Mouse (Mus musculus) hindbrain, postnatal 0 days (tissue): Measurements from ENCODE around the gene Acvr1. TPM values are rescaled to one million over a fixed set of nuclear protein-coding genes. Genes with fewer than 3 reads are reported as not detected.

Source experiments
- ATAC-seq: fragments of 200-750 bp; cut with Nextera tagmentation; 2 replicates; pipeline ENCODE4 v1.8.0; 2017; ENCODE audit warnings: mild to moderate bottlenecking, moderate TSS enrichment, moderate library complexity
- DNase-seq: peaks from one replicate; pipeline ENCODE4 v3.0.0-alpha.2; 2015; ENCODE audit warnings: low spot score
- H3K27ac ChIP-seq: fragments of 300-500 bp; sonication (generic); 2 replicates; pipeline ENCODE4 v1.5.1; 2014; ENCODE audit warnings: mild to moderate bottlenecking
- H3K27me3 ChIP-seq: fragments of 300-500 bp; sonication (generic); 2 replicates; pipeline ENCODE4 v1.6.1; 2014; ENCODE audit warnings: low read length, mixed read lengths; ENCODE audit not compliant: insufficient read depth
- H3K36me3 ChIP-seq: fragments of 300-500 bp; sonication (generic); 2 replicates; pipeline ENCODE4 v1.6.1; 2014; ENCODE audit warnings: low read length, mixed read lengths; ENCODE audit not compliant: insufficient read depth
- H3K4me1 ChIP-seq: fragments of 300-500 bp; sonication (generic); 2 replicates; pipeline ENCODE4 v1.6.1; 2014; ENCODE audit warnings: antibody characterized with exemption, low read length, mixed read lengths; ENCODE audit not compliant: insufficient read depth
- H3K4me2 ChIP-seq: fragments of 300-500 bp; sonication (generic); 2 replicates; pipeline ENCODE4 v1.6.1; 2014; ENCODE audit warnings: low read depth, mild to moderate bottlenecking, low read length, moderate library complexity, mixed read lengths
- H3K4me3 ChIP-seq: fragments of 300-500 bp; sonication (generic); 2 replicates; pipeline ENCODE4 v1.5.1; 2014; ENCODE audit warnings: low read length
- H3K9ac ChIP-seq: fragments of 300-500 bp; sonication (generic); replicated peaks from 2 replicates; pipeline ENCODE4 v1.6.1; 2014; ENCODE audit warnings: mild to moderate bottlenecking, low read length, moderate library complexity, mixed read lengths
- H3K9me3 ChIP-seq: fragments of 300-500 bp; sonication (generic); 2 replicates; pipeline ENCODE4 v1.6.1; 2016; ENCODE audit warnings: low read length, mixed read lengths
- CTCF ChIP-seq: IDR thresholded peaks from 2 replicates; pipeline ENCODE4 v1.5.1; 2016; ENCODE audit warnings: antibody characterized with exemption, control low read depth, low read depth
- WGBS: fragments of 180-500 bp; shearing (Covaris S2); extraction: QIAGEN DNeasy Blood & Tissue Kit; methylation state at CpG from one replicate; pipeline ENCODE4 v1.1.7; 2014; 5-methylcytosine and 5-hydroxymethylcytosine counted together
- polyA plus RNA-seq: library from polyadenylated mRNA; unstranded; fragments of >200 nt; fragmentation: Nextera tagmentation; extraction: Ambion mirVana; gene quantifications from 2 replicates; pipeline ENCODE4 v1.2.1, GENCODE M21; 2015
- total RNA-seq: library from RNA; depleted of rRNA; stranded (reverse); fragments of >200 nt; gene quantifications from 2 replicates; pipeline ENCODE4 v1.2.3, GENCODE M21; 2014

The Acvr1 gene
- total and polyA plus RNA-seq, 2 experiments from 2014 or later: 4.9 to 12.5 TPM

DNA sequence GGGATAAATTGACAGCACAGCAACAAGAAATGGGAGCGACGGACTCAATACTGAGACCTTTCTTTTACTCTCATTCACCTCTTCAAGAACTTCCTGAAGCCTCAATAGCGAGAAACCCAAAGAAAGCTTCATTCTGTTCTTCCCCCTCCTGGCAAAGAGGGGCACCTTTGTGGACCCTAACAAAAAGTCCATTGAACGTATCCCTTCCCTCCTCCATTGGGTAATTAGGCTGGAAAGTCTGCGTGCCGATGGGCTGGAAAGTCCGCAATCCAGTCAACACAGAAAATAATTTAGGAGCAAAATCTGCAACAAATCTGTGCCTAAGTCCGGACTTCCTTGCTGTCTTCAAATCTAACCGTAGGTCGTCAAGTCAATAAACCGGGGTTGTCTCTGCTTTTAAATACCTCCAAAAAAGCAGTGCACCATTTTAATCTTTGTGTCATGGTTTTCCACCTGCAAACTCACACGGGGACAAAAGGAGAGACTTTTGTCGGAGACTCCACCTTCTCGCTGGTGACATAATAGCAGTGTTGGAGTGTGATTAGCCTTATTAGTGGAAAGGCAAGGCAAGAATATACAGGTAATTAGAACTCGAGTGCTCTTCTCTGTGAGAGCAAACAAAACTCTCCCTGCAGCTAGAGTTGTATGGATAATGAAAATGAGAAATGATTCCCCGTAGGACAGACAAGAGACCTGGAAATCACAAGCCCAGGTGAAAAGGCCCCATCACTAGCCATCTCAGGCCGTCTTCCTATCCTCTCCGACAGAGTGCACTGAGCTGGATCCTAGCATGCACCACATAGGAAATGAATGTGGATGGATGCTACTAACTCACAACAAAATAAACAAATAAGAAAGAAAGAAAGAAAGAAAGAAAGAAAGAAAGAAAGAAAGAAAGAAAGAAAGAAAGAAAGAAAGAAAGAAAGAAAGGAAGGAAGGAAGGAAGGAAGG is 73.0 kb downstream of the Acvr1 start:
- Histone ChIP-seq H3K4me1 (no peaks in the 10 kb centered on the region), H3K9ac (no peak overlapping the region), H3K27ac (no peak overlapping the region), H3K4me2 (no peak overlapping the region), H3K4me3 (no peak overlapping the region), H3K36me3 (no peaks in the 10 kb centered on the region), H3K27me3 (no peaks in the 10 kb centered on the region), H3K9me3 (no peaks in the 10 kb centered on the region)
- ATAC-seq (no peak), DNase-seq (no peak)
- WGBS: 55% methylated on average over 18 of the region's 18 CpGs
- no peak for TF ChIP-seq CTCF

DNA sequence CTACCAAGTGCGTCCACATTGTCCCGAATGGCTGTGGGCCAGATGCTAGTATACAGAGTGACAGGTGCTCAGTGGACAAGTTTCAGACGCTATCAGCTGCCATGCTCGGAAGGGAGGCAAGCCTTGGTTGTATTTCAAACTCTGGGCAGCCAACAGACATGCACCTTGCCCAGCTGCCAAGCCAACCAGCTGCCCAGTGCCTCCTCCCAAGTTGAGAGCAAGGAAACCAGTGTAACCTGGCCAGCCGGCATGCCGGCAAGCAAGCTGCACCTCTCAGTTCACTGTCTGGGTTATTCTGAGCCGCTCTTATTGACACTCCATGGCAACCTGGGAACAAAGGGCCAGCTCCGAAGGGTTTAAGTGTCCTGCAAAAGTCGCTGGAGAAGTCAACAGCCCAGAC is 77.7 kb downstream of the Acvr1 start:
- no peak overlapping the region for H3K27ac ChIP-seq
- H3K4me2 ChIP-seq: no peak overlapping the region
- H3K27me3 ChIP-seq: no peaks in the 10 kb centered on the region
- peaks cover 12% of the 10 kb centered on the region; the same call in 1 of the 2 replicates for H3K4me1 ChIP-seq
- H3K36me3 ChIP-seq: no peaks in the 10 kb centered on the region
- no peak for ATAC-seq
- H3K4me3 ChIP-seq: no peak overlapping the region
- H3K9me3 ChIP-seq: no peaks in the 10 kb centered on the region
- no peak overlapping the region for H3K9ac ChIP-seq
- WGBS: 71% methylated on average over 9 of the region's 9 CpGs
- TF ChIP-seq CTCF: no peak
- DNase-seq: no peak

GRCm38 (mm10) chr2:58488404-58488803 is 78.6 kb downstream of the Acvr1 start:
- peaks cover 16% of the 10 kb centered on the region; the same call in 1 of the 2 replicates for H3K4me1 ChIP-seq
- DNase-seq (no peak), ATAC-seq (no peak)
- H3K9me3 ChIP-seq: no peaks in the 10 kb centered on the region
- no peaks in the 10 kb centered on the region for H3K27me3 ChIP-seq
- WGBS: 96% methylated on average over 8 of the region's 8 CpGs
- TF ChIP-seq CTCF: no peak
- no peak overlapping the region for H3K4me3 ChIP-seq
- H3K4me2 ChIP-seq: no peak overlapping the region
- no peak overlapping the region for H3K9ac ChIP-seq
- no peak overlapping the region for H3K27ac ChIP-seq
- H3K36me3 ChIP-seq: no peaks in the 10 kb centered on the region

- H3K27ac ChIP-seq: no peak overlapping the region
- 65% methylated on average over 3 of the region's 3 CpGs for WGBS
- no peak for ATAC-seq
Measured at GRCm38 (mm10) chr2:58487279-58487560, 79.7 kb downstream of the Acvr1 start.

DNA sequence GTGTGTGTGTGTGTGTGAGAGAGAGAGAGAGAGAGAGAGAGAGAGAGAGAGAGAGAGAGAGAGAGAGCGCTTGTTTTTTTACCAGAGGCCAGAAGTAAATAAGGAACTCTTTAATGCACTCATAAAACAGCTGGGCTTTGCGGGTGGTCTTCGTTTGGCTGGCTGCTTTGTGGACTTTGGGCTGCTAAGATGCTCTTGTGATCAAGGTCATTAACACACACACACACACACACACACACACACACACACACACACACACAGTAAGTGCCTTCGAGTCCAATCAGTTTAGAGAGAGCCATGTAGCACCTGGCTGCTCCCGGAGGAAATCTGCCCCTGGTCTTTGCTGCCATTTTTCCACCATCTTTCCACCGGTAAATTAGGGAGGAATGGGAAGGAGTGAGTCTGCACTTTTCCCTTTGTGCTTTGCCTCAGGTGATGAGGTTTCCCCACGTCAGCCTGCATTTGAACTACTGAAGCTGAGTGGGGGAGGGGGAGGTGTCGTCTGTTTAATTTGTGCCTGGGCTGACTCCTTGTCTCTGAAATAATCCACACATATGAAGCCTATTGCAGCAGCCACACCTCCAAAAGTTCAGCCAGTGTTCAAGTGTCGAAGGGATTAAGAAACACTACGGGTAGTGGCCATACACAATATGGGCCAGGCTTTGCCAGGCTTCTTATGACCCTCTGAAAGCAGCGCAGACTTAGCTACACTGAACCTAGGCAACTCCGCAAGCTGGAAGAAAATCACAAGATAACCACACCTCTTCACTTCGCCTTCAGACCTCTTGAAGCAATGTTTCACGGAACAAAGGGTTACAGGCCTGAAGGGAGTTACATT is 80.3 kb downstream of the Acvr1 start:
- no peak overlapping the region for H3K4me3 ChIP-seq
- no peak for TF ChIP-seq CTCF
- H3K4me2 ChIP-seq: no peak overlapping the region
- H3K36me3 ChIP-seq: no peaks in the 10 kb centered on the region
- ATAC-seq (0 out of 2 replicates have a peak, but pooled peaks have one; percentile 28), DNase-seq (no peak)
- no peak overlapping the region for H3K27ac ChIP-seq
- H3K9ac ChIP-seq: no peak overlapping the region
- H3K27me3 ChIP-seq: no peaks in the 10 kb centered on the region
- 50% methylated on average over 14 of the region's 14 CpGs for WGBS
- peaks cover 16% of the 10 kb centered on the region; the same call in 1 of the 2 replicates for H3K4me1 ChIP-seq
- no peaks in the 10 kb centered on the region for H3K9me3 ChIP-seq

More at GRCm38 (mm10) chr2:58487279-58487560, 79.7 kb downstream of the Acvr1 start:
- no peaks in the 10 kb centered on the region for H3K36me3 ChIP-seq
- peaks cover 16% of the 10 kb centered on the region; the same call in 1 of the 2 replicates for H3K4me1 ChIP-seq
- no peaks in the 10 kb centered on the region for H3K9me3 ChIP-seq
- TF ChIP-seq CTCF: no peak
- no peak overlapping the region for H3K9ac ChIP-seq
- H3K27me3 ChIP-seq: no peaks in the 10 kb centered on the region
- no peak overlapping the region for H3K4me2 ChIP-seq
- no peak overlapping the region for H3K4me3 ChIP-seq
- no peak for DNase-seq

DNA sequence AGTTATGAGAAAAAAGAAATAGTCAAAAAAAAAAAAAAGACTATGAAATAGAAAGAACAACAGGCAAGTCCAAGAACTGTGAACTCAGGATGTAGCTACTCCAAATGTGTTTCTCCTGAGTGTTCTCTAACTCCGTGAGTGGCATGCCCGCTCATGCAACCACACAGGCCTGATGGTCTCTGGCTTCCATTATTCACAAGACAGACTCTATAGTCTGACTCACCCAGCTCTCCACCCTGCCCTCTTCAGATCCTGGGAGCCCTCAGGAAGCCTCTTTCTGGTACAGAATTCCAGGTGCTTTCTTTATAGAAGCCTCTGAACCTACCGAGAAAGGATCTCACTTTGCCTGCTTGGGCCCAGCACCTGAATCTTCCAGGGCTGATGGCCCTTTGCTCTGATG is 81.3 kb downstream of the Acvr1 start:
- 87% methylated on average over 3 of the region's 3 CpGs for WGBS
- H3K9ac ChIP-seq: no peak overlapping the region
- no peaks in the 10 kb centered on the region for H3K27me3 ChIP-seq
- no peak overlapping the region for H3K27ac ChIP-seq
- no peak overlapping the region for H3K4me2 ChIP-seq
- no peaks in the 10 kb centered on the region for H3K9me3 ChIP-seq
- no peak overlapping the region for H3K4me3 ChIP-seq
- H3K36me3 ChIP-seq: no peaks in the 10 kb centered on the region
- TF ChIP-seq CTCF: no peak
- ATAC-seq: no peak
- no peak for DNase-seq
- H3K4me1 ChIP-seq: peaks cover 16% of the 10 kb centered on the region; the same call in 1 of the 2 replicates
